In genomic region chr6:144739753-144740152, GRCm38 (mm10) we compare ENCODE assay signal across 13 mouse cellular contexts.
DNase-seq lines count a peak whose midpoint lies in the region.
"Had no signal": no experiment of that assay in that cellular context is flagged by ENCODE, and none has a peak within 500 bp of the region (broad histone marks: within the 10 kb centered on the region; RNA-seq: fewer than 3 reads in every experiment).

No protein-coding gene starts in this region.

- DNase-seq in lung, adult 18-20 months = peak; percentile 13 to 32
- DNase-seq in lung, postnatal 4 days = no peak
- peak; percentile 65 for DNase-seq in NIH3T3 (ENCODE audit: low read depth)
- peak; percentile 24 for DNase-seq in lung, postnatal 14 days
- no peak for DNase-seq in retina, embryonic 14.5 days (ENCODE audit: low spot score)
- no peak for DNase-seq in layer of hippocampus, adult 9-10 months (ENCODE audit: low spot score)
- DNase-seq in testis, postnatal 10 days (ENCODE audit: low spot score) = no peak
- DNase-seq: cerebellum, postnatal 10 days; gastrocnemius, postnatal 14 days; kidney, adult 9 months; kidney, postnatal 4 days; right cerebral cortex, postnatal 25 days; thymus, postnatal 36 days had no signal

Comparison
In these comparisons a context has a peak if more than half of its experiments do, and no peak if none do; other contexts are left out.
1. DNase-seq: peak in lung, adult 18-20 months (2 of 2), NIH3T3 (single experiment) and lung, postnatal 14 days (single experiment); none in lung, postnatal 4 days (0 of 2), retina, embryonic 14.5 days (single experiment), layer of hippocampus, adult 9-10 months (single experiment) and testis, postnatal 10 days (single experiment).